Mouse (Mus musculus): ENCODE results near the gene Kat5.

DNA sequence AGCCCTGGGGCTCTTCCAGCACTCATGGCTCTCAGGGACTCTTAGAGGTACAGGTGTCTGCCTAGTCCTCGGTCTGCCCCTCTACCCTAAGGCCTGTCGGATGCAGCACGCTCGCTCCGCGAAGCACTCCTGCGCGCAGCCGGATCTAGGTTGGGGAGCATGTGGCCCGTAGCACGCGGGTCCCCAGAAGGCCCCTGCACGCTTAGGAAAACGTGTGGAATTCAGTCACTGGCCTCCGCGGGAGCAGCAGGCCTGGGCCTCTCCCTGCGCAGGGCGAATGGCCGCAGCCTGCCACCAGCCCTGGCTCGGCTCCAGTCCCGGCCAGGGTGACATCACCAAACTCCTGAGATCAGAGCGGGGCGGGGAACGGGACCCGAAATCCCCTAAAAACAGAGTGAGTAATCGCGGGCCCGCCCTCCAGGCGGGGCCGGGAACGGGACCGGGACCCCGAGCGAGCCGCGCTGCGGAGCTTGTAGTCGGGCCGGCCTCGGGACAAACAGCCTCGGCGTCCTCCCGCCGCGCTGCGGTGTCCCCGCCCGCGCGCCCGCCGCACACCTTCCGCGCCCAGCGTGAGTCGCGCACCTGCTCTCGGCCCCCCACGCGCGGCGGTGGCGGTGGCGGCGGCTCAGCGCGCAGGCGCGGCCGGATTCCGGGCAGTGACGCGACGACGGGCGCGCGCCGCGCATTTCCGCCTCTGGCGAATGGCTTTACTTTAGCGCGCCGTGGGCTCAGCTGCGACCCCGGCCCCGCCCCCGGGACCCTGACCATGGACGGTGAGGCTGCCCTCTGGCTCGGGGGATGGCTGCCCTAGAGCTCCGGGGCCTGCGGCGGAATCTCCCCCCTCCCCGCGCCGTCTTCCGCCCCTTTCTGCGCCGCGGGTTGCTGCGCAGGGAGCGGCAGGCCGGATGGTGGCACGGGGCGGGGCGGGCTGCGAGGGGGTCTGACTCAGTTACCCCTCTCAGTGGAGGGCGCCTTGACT, 27.3 kb upstream of the Kat5 start, which contains the start of gene Rela:
- no peak for TF ChIP-seq CTCF (IDR thresholded peaks at IDR 0.05; ENCODE audit: low read depth, low read length)
- TF ChIP-seq GATA1 (IDR thresholded peaks at IDR 0.05; ENCODE audit: borderline replicate concordance, low read length), result no peak
- TF ChIP-seq POLR2AphosphoS5 (IDR thresholded peaks at IDR 0.05; ENCODE audit: insufficient replicate concordance, low read depth, low read length), result no peak
- no peak for TF ChIP-seq GATA2 (IDR thresholded peaks at IDR 0.05; ENCODE audit: borderline replicate concordance, low read depth, low read length)
- no peak for TF ChIP-seq TAL1 (conservative IDR thresholded peaks at IDR 0.05; ENCODE audit: low read depth, low read length)
